Mouse (Mus musculus) liver, postnatal 0 days (tissue): ENCODE measurements around the gene Esyt1.

Experiments
- CTCF ChIP-seq: sonication (generic); IDR thresholded peaks from 2 replicates; pipeline ENCODE4 v1.5.1; 2016; ENCODE audit warnings: antibody characterized with exemption, low read depth
- EP300 ChIP-seq: IDR thresholded peaks from 2 replicates; pipeline ENCODE4 v1.6.1; 2016; ENCODE audit warnings: antibody characterized with exemption, low read depth, mild to moderate bottlenecking

GRCm38 (mm10) chr10:128536266-128536940 is 10.7 kb upstream of the Esyt1 start:
- TF ChIP-seq CTCF (peak; percentile 97), EP300 (peak; percentile 51; the same call in 1 of the 2 replicates)
